Mouse (Mus musculus) forebrain, embryonic 13.5 days (tissue): ENCODE data around the gene Ssbp2. TPM values are rescaled to one million over a fixed set of nuclear protein-coding genes. Genes with fewer than 3 reads are reported as not detected.
A peak's percentile ranks its signal among the peaks of the same experiment; 100 is the strongest.

Experiments
- ATAC-seq: fragments of 200-750 bp; cut with Nextera tagmentation; 2 replicates; pipeline ENCODE4 v1.8.0; 2017
- H3K27ac ChIP-seq: fragments of 300-500 bp; sonication (generic); 2 replicates; pipeline ENCODE4 v1.5.1; 2015; ENCODE audit warnings: inconsistent platforms, mild to moderate bottlenecking, moderate library complexity
- H3K27me3 ChIP-seq: fragments of 300-500 bp; sonication (generic); 2 replicates; pipeline ENCODE4 v1.6.1; 2015; ENCODE audit warnings: mild to moderate bottlenecking, inconsistent platforms
- H3K36me3 ChIP-seq: fragments of 300-500 bp; sonication (generic); 2 replicates; pipeline ENCODE4 v1.6.1; 2015; ENCODE audit warnings: mild to moderate bottlenecking, inconsistent platforms; ENCODE audit not compliant: poor library complexity, severe bottlenecking
- H3K4me1 ChIP-seq: fragments of 300-500 bp; sonication (generic); 2 replicates; pipeline ENCODE4 v1.6.1; 2015; ENCODE audit warnings: inconsistent platforms
- H3K4me2 ChIP-seq: fragments of 300-500 bp; sonication (generic); 2 replicates; pipeline ENCODE4 v1.6.1; 2015; ENCODE audit warnings: inconsistent platforms, mild to moderate bottlenecking, moderate library complexity
- H3K4me3 ChIP-seq: fragments of 300-500 bp; sonication (generic); 2 replicates; pipeline ENCODE4 v1.5.1; 2015; ENCODE audit warnings: mild to moderate bottlenecking, inconsistent platforms
- H3K9ac ChIP-seq: fragments of 300-500 bp; sonication (generic); 2 replicates; pipeline ENCODE4 v1.6.1; 2015; ENCODE audit warnings: mild to moderate bottlenecking, inconsistent platforms
- H3K9me3 ChIP-seq: fragments of 300-500 bp; sonication (generic); replicated peaks from 2 replicates; pipeline ENCODE4 v1.6.1; 2016; ENCODE audit warnings: inconsistent platforms
- whole genome bisulfite sequencing: fragments of 180-500 bp; shearing (Covaris S2); methylation state at CpG from one replicate; pipeline ENCODE4 v1.1.7; 2015; 5-methylcytosine and 5-hydroxymethylcytosine counted together
- polyA plus RNA-seq: library from polyadenylated mRNA; unstranded; fragments of >200 nt; fragmentation: Nextera tagmentation; extraction: Ambion mirVana; gene quantifications from 2 replicates; pipeline ENCODE4 v1.2.1, GENCODE M21; 2015

Ssbp2 gene
- 202 and 241 TPM in 2 replicates for polyA plus RNA-seq

- peak within 1 kb of the TSS; percentile 87 for H3K4me2 ChIP-seq
- peak within 1 kb of the TSS; percentile 97 for H3K27ac ChIP-seq
- H3K27me3 ChIP-seq = no peaks in the 10 kb centered on the region
- peak within 1 kb of the TSS; percentile 97 for H3K4me3 ChIP-seq
- peak within 1 kb of the TSS; percentile 94 for H3K9ac ChIP-seq
- no peak for ATAC-seq
- WGBS = 6% methylated on average over 27 of the region's 29 CpGs
- peaks cover 38% of the 10 kb centered on the region for H3K4me1 ChIP-seq
- no peaks in the 10 kb centered on the region for H3K9me3 ChIP-seq
- no peaks in the 10 kb centered on the region for H3K36me3 ChIP-seq
Observed at GRCm38 (mm10) chr13:91459896-91460620, at the start of gene Ssbp2. TSS of gene Ssbp2 (plus strand) at chr13:91460283.

DNA sequence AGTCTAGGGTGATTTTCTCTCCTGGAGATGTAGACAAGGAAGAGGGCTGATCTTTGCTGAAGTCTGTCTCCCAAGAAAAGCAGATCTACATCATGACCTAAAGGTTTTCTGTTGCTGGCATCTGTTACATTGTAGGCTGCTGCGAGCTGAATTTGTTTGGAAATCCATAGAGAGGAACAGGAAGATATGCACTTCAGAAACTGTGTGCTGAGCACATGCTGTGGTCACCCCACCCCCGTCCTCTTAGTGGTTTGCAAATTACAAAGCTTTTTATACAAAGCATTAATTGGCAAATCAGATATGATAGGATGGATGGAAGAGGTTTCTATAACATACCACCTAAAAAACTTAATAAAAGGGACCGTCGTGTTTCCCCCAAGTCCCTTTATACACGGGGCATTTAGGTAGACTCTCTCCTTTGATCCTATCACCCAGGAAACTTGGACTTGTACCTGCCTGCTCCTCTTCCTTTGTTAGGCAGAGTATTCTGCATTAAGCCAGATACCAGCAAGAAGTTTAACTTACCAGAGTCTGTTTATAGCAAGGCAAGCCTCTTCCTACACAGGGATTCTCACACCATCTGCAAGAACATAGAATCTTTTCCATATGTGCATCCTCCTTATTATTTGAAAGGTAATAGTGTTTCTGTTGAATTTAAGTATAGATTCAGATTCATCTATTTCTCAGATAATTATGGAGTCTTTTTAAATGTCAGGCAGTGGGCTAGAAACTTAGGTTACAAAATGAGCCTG lies 46.2 kb upstream of the Ssbp2 start:
- WGBS = 86% methylated on average over 5 of the region's 5 CpGs
- no peaks in the 10 kb centered on the region for H3K4me1 ChIP-seq
- no peak overlapping the region for H3K4me3 ChIP-seq
- no peaks in the 10 kb centered on the region for H3K9me3 ChIP-seq
- H3K4me2 ChIP-seq = no peak overlapping the region
- ATAC-seq = no peak
- no peaks in the 10 kb centered on the region for H3K27me3 ChIP-seq
- no peak overlapping the region for H3K9ac ChIP-seq
- H3K36me3 ChIP-seq = no peaks in the 10 kb centered on the region
- no peak overlapping the region for H3K27ac ChIP-seq

- no peak overlapping the region for H3K9ac ChIP-seq
- no peak overlapping the region for H3K27ac ChIP-seq
- 80% methylated on average over 4 of the region's 4 CpGs for WGBS
- no peak for ATAC-seq
- no peaks in the 10 kb centered on the region for H3K36me3 ChIP-seq
- H3K4me2 ChIP-seq = no peak overlapping the region
- no peaks in the 10 kb centered on the region for H3K4me1 ChIP-seq
- H3K9me3 ChIP-seq = no peaks in the 10 kb centered on the region
- H3K27me3 ChIP-seq = no peaks in the 10 kb centered on the region
- H3K4me3 ChIP-seq = no peak overlapping the region
Observed at GRCm38 (mm10) chr13:91415896-91416295, 44.2 kb upstream of the Ssbp2 start.

DNA sequence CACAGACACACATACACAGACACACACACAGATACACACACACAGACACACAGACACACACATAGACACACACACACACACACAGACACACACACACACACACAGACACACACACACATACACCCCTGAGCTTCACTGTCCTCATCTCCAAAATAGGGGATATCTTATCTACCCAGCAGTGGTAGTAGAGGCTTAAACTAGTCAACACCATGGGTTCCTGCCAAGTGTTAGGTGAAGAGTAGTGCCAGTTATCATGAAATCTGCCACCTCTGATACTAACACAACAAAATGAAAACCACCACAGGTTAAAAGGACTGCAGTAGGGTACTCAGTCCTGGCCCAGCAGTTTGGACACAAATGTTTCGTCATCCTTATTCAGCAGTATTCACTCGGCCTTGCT lies 43.4 kb upstream of the Ssbp2 start:
- Histone ChIP-seq H3K9me3 (no peaks in the 10 kb centered on the region), H3K4me2 (no peak overlapping the region), H3K4me1 (peaks cover 8% of the 10 kb centered on the region), H3K27me3 (no peaks in the 10 kb centered on the region), H3K27ac (no peak overlapping the region), H3K36me3 (no peaks in the 10 kb centered on the region), H3K4me3 (no peak overlapping the region), H3K9ac (no peak overlapping the region)
- no peak for ATAC-seq
- 87% methylated on average over 2 of the region's 2 CpGs for WGBS

DNA sequence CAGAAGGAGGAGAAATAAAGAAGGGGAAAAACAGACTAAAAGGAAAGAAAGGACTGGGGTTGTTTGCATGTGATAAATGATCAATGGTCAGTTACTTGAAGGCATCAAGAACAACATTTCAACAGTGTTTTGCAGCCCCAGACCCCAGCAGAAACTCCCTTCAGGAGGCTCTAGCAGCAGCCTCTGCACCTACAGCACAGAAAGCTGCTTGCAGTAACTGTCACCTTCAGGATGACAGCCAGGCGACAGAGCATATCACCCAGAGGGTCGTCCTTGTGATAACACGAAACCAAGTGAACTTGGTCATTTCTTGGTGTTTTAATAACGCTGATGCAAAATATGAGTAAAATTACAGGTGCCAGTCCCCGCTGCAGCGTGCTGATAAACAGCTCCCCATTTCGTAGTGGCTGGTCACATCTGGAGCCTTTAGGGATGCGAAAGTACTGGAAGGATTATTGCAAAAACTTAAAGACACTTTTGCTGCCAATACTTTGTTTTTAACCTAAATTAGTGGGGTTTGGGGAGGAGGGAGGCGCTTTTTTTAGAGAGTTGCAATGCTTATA lies 38.6 kb upstream of the Ssbp2 start:
- 31% methylated on average over 9 of the region's 9 CpGs for WGBS
- ATAC-seq = peak; percentile 51; the same call in 1 of the 2 replicates
- H3K27ac ChIP-seq = no peak overlapping the region; the same call in 1 of the 2 replicates

DNA sequence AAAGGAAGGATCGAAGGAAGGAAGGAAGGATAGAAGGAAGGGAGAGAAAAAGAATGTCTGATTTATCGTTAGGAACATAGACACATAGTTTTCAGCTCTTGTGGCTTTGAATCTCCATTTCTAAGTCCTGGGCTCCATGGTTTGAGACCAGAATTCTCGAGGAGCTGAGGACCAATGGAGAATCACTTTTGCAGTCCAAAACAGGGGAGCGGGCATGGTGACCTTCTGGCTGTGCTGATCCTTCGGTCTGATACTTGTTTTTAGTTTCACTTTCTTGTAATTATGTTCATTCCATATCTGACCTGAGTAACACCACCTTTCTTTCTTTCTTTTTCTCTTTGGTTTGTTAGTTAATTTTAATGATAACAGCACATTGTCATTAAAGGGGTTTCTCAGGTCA lies 29.2 kb upstream of the Ssbp2 start:
- ATAC-seq = no peak
- no peaks in the 10 kb centered on the region for H3K36me3 ChIP-seq
- no peak overlapping the region for H3K4me3 ChIP-seq
- H3K9me3 ChIP-seq = no peaks in the 10 kb centered on the region
- H3K9ac ChIP-seq = no peak overlapping the region
- H3K4me2 ChIP-seq = no peak overlapping the region
- H3K27me3 ChIP-seq = no peaks in the 10 kb centered on the region
- H3K4me1 ChIP-seq = peaks cover 20% of the 10 kb centered on the region
- 54% methylated on average over 5 of the region's 5 CpGs for WGBS
- H3K27ac ChIP-seq = no peak overlapping the region

More for the DNA sequence above, 38.6 kb upstream of the Ssbp2 start:
- Histone ChIP-seq H3K9ac (no peak overlapping the region), H3K36me3 (no peaks in the 10 kb centered on the region), H3K9me3 (no peaks in the 10 kb centered on the region), H3K4me1 (peaks cover 17% of the 10 kb centered on the region), H3K27me3 (no peaks in the 10 kb centered on the region), H3K4me2 (no peak overlapping the region; the same call in 1 of the 2 replicates), H3K4me3 (no peak overlapping the region)

- no peaks in the 10 kb centered on the region for H3K27me3 ChIP-seq
- ATAC-seq = peak; percentile 54
- no peaks in the 10 kb centered on the region for H3K36me3 ChIP-seq
- 44% methylated on average over 12 of the region's 12 CpGs for WGBS
- H3K4me2 ChIP-seq = peak overlapping the region; percentile 7; the same call in 1 of the 2 replicates
- peak overlapping the region; percentile 40; the same call in 1 of the 2 replicates for H3K27ac ChIP-seq
- H3K9me3 ChIP-seq = no peaks in the 10 kb centered on the region
- H3K4me3 ChIP-seq = no peak overlapping the region
- H3K9ac ChIP-seq = no peak overlapping the region
- peaks cover 20% of the 10 kb centered on the region for H3K4me1 ChIP-seq
Observed at GRCm38 (mm10) chr13:91431392-91432355, 28.4 kb upstream of the Ssbp2 start.

- Histone ChIP-seq H3K4me2 (no peak overlapping the region), H3K4me3 (no peak overlapping the region), H3K36me3 (no peaks in the 10 kb centered on the region), H3K9ac (no peak overlapping the region), H3K9me3 (no peaks in the 10 kb centered on the region), H3K4me1 (peaks cover 20% of the 10 kb centered on the region), H3K27ac (no peak overlapping the region), H3K27me3 (no peaks in the 10 kb centered on the region)
- WGBS = 80% methylated on average over 11 of the region's 11 CpGs
- no peak for ATAC-seq
Observed at GRCm38 (mm10) chr13:91433021-91433420, 27.1 kb upstream of the Ssbp2 start.

- H3K36me3 ChIP-seq = no peaks in the 10 kb centered on the region
- no peaks in the 10 kb centered on the region for H3K9me3 ChIP-seq
- no peak for ATAC-seq
- H3K27me3 ChIP-seq = no peaks in the 10 kb centered on the region
- H3K9ac ChIP-seq = no peak overlapping the region
- no peak overlapping the region for H3K4me3 ChIP-seq
- H3K4me2 ChIP-seq = no peak overlapping the region
- 71% methylated on average over 3 of the region's 3 CpGs for WGBS
- no peaks in the 10 kb centered on the region for H3K4me1 ChIP-seq
- H3K27ac ChIP-seq = no peak overlapping the region
Observed at GRCm38 (mm10) chr13:91437931-91438330, 22.2 kb upstream of the Ssbp2 start.

GRCm38 (mm10) chr13:91441476-91441875 lies 18.6 kb upstream of the Ssbp2 start:
- ATAC-seq = no peak
- Histone ChIP-seq H3K9me3 (no peaks in the 10 kb centered on the region), H3K27me3 (no peaks in the 10 kb centered on the region), H3K4me1 (peaks cover 9% of the 10 kb centered on the region), H3K4me2 (no peak overlapping the region), H3K36me3 (no peaks in the 10 kb centered on the region), H3K9ac (no peak overlapping the region), H3K4me3 (no peak overlapping the region), H3K27ac (no peak overlapping the region)
- 98% methylated on average over 5 of the region's 5 CpGs for WGBS

DNA sequence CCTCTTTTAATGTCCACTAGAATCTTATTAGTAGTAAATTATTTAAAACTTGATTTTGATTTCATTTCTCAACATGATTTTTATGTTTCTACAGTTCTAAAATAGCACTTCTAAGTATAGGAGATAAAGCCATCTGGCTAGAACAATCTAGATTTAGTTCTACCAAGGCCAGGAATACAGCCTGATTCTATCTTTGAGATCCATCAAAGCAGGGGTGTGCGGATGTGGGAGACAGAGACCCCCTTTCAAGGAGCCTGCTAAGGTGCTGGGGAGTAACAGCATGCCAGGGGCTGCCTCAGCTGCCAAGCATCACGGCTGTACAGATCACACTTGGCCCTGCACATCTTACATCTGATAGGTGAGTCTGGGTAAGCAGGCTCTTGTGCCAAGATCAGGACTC lies 13.4 kb upstream of the Ssbp2 start:
- Histone ChIP-seq H3K9me3 (no peaks in the 10 kb centered on the region), H3K27ac (no peak overlapping the region), H3K9ac (no peak overlapping the region), H3K36me3 (no peaks in the 10 kb centered on the region), H3K4me3 (no peak overlapping the region), H3K27me3 (no peaks in the 10 kb centered on the region), H3K4me1 (peaks cover 9% of the 10 kb centered on the region), H3K4me2 (no peak overlapping the region)
- 94% methylated on average over 2 of the region's 2 CpGs for WGBS
- no peak for ATAC-seq
